Mouse (Mus musculus): ENCODE measurements at regions not wholly inside any gene's neighbourhood (a gene's known extent, or its start where the extent isn't known, plus 50 kb on each side); places are given as distances from the start of the nearest gene placed in this dataset.

DNA sequence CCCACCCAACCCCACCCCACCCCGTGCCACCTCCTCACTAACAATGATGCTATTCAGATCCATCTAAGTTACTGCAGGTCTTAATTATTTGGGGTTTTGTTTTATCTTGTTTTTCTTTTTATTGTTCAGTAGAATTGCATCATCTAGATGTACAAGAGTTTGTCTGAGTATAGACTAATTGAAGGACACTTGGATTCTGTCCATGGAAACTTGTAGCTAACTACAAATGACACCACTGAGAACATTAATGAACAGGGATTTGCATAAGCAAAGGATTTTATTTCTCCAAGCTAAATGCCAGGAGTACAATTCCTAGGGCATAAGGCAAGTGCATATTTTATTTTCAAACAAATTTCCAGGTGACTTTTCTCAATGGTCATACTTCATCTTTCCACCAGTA, 318.4 kb upstream of the Slc7a11 start:
- DNase-seq (ENCODE audit: low read depth, low spot score): no peak

DNA sequence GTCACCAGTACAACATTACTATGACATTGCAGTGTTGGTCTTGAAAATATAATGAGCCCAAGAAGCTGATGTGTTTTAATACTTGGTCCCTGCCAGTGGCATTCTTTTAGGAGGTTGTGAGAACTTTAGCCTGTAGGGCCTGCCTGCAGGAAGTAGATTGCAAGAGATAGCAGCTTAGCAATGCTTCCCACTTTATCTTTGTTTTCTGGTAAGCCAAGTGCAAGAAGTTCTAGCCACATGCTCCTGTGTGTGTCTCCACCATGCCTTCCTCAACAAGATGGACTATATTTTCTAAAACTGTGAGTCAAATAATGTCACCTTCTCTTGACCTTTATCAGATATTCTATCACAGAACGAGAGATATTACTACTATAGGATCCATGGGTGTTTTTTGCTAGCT, 314.7 kb upstream of the Slc7a11 start:
- no peak for DNase-seq (ENCODE audit: low read depth, low spot score)

DNA sequence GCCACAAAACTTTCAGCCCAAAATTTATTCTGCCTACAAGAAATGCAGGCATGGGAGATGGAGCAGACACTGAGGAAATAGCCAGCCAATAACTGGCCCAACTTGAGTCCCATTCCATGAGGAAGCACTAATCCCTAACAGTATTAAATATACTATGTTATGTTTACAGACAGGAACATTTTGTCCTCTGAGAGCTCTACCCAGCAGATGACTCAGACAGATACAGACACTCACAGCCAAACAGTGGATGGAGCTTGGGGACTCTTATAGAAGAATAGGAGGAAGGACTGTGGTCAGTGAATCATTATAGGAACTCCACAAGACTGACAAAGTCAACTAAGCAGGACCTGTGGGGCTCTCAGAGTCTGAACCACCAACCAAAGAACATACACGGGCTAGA, 293.8 kb upstream of the Slc7a11 start:
- no peak for DNase-seq (ENCODE audit: low read depth, low spot score)

DNA sequence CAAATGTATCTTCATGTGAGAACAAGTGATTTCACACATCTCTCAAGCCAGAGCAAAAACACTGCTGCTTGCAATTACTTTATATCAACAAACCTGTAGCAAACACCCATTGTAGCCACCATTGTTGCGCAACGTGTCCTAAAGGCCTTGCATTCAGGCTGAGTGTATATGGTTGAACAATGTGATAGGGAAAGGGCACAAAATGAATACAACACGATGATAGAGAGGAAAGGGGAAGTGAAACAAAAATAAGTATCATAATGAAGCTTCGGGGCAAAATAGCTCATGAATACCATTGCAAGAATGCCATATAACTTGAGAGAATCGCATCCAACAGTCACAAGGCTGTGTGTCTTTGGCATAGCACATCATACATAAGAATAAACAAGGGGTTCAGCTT, 275.6 kb upstream of the Slc7a11 start:
- DNase-seq (ENCODE audit: low read depth, low spot score): no peak

DNA sequence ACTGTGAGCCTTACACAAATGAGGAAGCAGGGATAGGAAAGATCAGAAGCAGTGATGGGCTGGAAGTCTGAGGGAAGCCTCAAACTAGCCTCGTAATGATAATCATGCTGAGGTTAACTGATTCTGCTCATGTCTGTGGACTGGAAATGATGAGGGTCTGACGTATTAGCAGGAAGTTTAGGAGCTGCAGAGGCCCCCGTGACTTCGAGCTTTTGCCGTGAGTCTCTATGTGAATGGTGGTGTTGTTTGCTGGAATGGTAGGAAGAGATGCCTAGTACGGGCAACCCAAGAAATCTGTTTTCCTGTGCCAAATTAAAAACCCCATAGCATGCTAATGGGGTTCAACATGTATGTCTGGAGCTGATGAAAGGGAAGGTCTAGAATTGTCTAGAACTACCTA, 270.0 kb upstream of the Slc7a11 start:
- no peak for DNase-seq (ENCODE audit: low read depth, low spot score)

- DNase-seq (ENCODE audit: low read depth, low spot score): no peak
Observed at GRCm38 (mm10) chr3:50709415-50709989, 266.1 kb upstream of the Slc7a11 start.

DNA sequence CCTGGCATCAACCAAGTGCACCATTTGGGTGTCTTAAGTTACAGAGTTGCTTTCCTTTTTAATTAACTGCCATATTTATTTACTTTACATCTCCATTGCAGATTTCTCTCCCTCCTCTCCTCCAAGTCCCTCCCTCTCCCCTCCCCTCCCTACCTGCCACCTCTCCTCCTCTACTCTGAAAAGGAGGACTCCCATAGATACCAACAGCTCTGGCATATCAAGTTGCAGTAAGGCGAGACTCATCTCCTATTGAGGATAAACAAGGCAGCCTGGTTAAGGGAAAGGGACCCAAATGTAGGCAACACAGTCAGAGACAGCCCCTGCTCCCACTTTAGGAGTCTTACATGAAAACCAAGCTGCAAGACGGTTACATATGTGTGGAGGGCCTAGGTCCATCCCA, 263.3 kb upstream of the Slc7a11 start:
- DNase-seq (ENCODE audit: low read depth, low spot score): no peak

DNA sequence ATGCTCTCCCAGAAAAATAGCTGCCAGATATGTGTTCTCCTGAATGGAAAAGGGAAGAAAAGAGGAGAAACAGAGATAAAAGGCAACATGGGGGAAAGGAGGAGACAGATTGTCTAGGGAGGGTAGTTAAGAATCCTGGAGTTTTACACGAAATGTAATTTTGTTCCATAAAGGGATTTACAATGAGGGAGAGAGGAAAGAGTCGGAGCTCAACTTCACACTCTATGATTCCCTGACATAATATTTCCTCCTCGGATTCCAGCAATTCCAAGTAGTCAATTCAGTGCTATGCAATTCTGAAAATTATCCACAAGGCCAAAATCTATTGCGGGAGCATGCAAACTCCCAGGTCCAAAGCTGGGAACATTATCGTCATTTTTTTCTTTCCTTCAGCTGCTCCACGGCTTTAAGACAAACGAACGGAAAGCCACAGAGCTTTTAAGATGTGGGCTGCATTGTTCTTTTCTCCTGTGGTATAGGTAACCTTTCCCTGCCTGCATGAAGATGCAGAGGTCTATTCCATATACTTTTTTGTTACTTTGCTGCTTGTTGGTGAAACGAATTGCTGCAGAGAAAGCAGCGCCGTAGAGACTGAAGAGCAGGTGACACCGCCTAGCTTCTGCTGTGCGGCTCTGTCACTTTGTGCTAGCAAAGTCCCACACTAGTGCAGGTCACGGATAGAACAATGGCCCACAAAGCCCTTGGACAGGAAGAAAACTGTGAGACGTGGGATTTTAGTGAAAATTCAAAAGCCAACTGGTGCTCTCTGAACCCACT, 251.7 kb upstream of the Slc7a11 start:
- DNase-seq (ENCODE audit: low read depth, low spot score): no peak

GRCm38 (mm10) chr3:50694497-50694896, 251.1 kb upstream of the Slc7a11 start:
- DNase-seq (ENCODE audit: low read depth, low spot score): no peak

DNA sequence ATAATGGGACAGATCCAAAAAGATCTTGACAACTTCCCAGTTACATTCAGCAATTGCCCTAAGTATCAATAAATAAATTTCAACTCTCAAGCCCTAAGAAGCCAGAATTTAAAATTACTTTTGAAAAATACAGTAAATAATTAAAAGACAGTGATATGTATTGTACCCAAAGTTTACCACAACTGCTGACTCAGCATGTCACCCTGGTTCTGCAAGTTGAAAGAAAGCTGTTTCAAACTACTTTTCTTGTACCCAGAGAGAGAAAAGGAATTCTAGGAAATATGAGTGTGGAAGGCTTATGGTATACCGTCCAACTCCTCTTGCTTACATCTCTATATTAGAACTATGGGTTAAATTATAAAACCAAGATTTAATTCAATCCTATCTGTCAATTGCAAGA, 248.9 kb upstream of the Slc7a11 start:
- no peak for DNase-seq (ENCODE audit: low read depth, low spot score)

DNA sequence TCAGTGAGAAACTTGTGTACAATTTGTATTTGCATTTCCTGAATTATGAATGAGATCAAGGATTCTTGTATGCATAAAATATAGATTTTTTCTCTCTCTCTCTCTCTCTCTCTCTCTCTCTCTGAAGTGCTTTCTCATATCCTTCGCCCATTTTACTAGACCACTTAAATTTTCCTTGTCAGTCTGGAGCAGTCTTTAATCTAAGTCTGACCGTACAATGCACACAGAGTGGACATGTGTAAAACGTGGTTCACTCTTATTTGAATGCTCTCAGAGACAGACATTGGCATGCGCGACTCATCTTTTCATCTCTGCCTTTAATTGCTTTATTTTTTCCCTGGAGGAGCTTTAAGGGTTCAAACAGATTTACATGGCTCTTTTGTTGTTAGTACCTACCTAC, 247.3 kb upstream of the Slc7a11 start:
- no peak for DNase-seq (ENCODE audit: low read depth, low spot score)

DNA sequence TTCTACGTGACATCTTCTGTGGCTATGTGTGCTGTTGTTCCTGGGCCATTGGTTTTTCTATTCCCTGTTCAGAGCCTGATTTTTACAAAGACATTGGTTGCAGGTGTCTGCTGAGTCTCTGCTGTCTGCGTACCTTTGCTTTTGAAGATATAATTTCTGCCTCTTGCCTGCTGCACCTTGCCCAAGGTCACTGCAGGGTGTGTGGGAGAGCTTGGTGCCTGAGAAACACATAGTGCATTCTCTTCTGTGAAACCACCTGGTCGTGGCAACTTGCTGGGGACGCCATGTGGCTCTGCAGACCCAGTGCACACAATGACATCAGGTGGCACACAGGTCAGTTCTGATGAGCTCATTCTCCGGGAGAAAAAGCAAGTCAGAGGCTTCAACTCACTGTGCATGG, 246.0 kb upstream of the Slc7a11 start:
- DNase-seq (ENCODE audit: low read depth, low spot score): no peak

GRCm38 (mm10) chr3:50687755-50688154, 244.3 kb upstream of the Slc7a11 start:
- no peak for DNase-seq (ENCODE audit: low read depth, low spot score)

GRCm38 (mm10) chr3:50678611-50678988, 235.2 kb upstream of the Slc7a11 start:
- no peak for DNase-seq (ENCODE audit: low read depth, low spot score)

DNA sequence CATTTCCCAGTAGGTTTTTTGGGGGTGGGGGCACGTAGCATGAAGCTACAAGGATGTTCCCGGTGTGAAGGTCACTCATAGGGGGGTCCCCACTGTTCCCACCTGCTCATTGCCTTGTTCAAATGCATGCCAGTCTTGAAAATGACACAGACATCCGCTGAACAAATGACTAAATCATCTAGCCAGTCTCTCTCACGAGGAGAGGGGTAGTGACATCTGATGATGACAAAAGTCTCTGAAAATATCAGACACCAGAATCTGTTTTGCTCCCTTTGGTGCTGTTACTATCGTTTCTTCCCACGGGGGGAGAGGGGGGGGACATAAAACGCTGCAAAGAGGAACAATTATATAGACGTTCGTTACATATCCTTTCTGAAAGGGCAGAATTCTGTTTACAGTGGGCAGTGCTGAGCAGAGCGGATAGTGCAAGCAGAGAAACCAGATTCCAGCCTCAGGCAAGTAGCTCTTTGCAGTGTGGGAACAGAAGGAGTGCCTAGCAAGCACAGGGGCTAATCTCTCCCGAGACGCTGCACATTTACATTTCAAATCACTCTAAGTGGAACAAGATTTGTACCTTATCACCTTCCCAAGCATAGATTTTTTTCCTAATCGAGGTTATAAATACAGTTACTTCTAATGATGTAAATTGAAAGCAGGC, 234.7 kb upstream of the Slc7a11 start:
- no peak for DNase-seq (ENCODE audit: low read depth, low spot score)

DNA sequence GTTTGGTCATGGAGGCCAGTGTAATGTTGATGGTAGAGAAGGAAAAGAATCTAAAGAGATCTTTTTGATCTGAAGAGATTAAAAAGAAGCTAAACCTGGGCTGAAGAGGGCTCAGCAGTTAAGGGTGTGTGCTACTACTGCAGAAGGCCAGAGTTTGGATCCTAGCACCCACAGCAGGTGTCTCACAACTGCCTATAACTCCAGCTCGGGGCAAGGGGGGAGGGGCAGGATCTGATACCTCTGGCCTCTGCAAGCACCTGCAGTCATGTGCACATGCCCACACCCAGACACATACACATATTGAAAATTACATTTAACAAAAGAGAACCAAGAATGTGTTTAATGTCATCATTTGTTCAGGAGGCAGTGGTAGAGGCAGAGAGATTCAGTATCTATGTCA, 232.4 kb upstream of the Slc7a11 start:
- no peak for DNase-seq (ENCODE audit: low read depth, low spot score)

GRCm38 (mm10) chr3:50674860-50675566, 231.6 kb upstream of the Slc7a11 start:
- DNase-seq (ENCODE audit: low read depth, low spot score): no peak

- DNase-seq (ENCODE audit: low read depth, low spot score): no peak
Observed at GRCm38 (mm10) chr3:50665316-50665715, 221.9 kb upstream of the Slc7a11 start.

DNA sequence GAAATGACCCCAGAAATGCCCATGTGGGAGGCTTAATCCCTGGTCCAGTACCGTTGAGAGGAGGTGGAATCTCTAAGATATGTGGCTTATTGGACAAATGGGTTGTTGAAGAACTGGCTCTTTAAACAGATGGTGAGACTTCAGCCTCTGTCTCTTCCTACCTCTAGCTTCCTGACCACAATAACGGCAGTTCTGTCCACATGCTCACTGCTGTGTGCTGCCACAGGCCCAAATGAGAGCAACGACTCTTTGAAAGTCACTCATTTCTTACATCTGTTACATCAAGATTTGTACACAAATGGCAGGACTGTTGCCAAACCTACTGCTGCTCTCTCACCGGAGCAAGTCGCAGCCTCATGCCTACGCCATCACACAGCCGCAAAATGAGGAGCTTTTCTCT, 217.6 kb upstream of the Slc7a11 start:
- no peak for DNase-seq (ENCODE audit: low read depth, low spot score)

- DNase-seq (ENCODE audit: low read depth, low spot score): no peak
Observed at GRCm38 (mm10) chr3:50660566-50660965, 217.2 kb upstream of the Slc7a11 start.

DNA sequence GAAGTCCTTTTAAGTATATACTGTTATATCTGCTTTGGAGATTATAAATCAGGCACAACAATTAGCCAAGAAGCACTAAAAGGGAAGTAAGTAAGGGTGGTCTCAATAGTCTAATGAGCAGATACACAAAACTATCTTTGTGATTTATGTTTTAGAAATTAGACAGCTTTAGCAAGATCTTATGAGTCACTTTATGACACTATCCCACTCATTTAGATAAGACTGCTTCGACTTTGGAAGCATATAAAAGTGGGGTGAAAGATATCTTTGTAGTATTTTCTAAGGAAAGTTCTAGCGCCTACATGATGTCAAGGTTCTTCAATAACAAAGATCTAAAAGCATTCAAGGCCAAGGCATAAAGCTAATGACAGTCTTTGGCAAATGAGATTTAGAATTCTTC, 214.5 kb upstream of the Slc7a11 start:
- DNase-seq (ENCODE audit: low read depth, low spot score): no peak

DNA sequence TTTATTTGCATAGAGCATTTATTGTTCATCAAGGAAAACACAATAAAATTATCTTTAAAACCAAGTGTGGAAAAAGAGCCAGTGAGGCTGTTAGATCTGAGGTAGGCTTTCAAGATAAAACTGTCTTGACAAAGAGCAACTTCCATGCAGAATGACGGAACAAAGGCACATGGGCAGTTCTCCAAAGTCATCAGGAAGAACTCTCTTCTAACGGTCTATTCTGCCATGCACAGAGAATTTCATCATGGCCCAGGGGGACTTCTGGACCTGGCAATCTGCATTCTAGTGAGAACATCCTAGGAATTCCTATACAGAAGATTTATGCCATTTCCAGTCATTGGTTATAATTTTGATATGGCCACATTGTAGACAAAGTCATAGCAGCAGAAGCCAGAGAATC, 211.0 kb upstream of the Slc7a11 start:
- no peak for DNase-seq (ENCODE audit: low read depth, low spot score)

DNA sequence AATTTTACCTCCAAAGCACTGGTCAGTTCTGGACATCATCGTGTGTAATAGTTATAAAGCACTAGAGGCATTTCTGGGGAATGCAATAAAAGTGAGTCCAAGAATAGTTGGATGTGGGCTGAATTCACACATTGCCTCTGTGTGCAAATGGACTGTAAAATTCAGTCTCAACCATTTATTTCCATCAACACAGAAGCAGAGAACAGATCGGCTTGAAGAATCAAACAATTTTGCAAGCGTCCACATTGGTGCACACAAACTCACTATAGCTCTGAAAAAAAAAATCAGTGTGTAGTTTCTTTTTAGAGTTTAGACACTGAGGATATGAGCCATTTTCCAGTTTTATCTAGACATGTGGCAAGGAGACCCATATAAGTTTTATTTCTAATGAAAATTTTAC, 208.9 kb upstream of the Slc7a11 start:
- no peak for DNase-seq (ENCODE audit: low read depth, low spot score)
